Mouse (Mus musculus) layer of hippocampus, postnatal 14 days (tissue): ENCODE measurements around the gene Epha6. TPM values are rescaled to one million over a fixed set of nuclear protein-coding genes. Genes with fewer than 3 reads are reported as not detected.

Source experiments
- DNase-seq, 2 experiments: peaks; one replicate each; pipeline ENCODE4 v3.0.0; 2021 to 2022; ENCODE audit warnings: low spot score in 2 of 2, mixed read lengths in 1 of 2
- long read RNA-seq, 2 experiments: library from polyadenylated mRNA; stranded (forward); transcript quantifications; one replicate each; pipeline ENCODE4 v2.0.0; 2021
- total RNA-seq, 2 experiments: library from RNA; stranded (reverse); gene quantifications; 2 replicates each; pipeline ENCODE4 v1.2.3; 2021

Epha6 gene
- total RNA-seq, result 100 to 1,000 TPM; 197 to 205 TPM
- long read RNA-seq, experiment 1, partial matches to known transcripts, result 2 of 13 reads
- long read RNA-seq, experiment 1, other reads (novel, unspliced or antisense), result 11 of 13 reads
- long read RNA-seq, experiment 2, partial matches to known transcripts, result 1 of 14 reads
- long read RNA-seq, experiment 2, other reads (novel, unspliced or antisense), result 13 of 14 reads

GRCm38 (mm10) chr16:60605061-60605831, at the start of gene Epha6:
Epha6 (minus strand) TSS chr16:60605531.
- DNase-seq, result peak; percentile 45 to 57

GRCm38 (mm10) chr16:60651716-60652115, 46.4 kb upstream of the Epha6 start:
- peak; percentile 3 to 59 for DNase-seq

- no peak for DNase-seq
Measured at GRCm38 (mm10) chr16:60628091-60628490, 22.8 kb upstream of the Epha6 start.

GRCm38 (mm10) chr16:60605832-60606583, 677 bp upstream of the Epha6 start:
- DNase-seq, result peak; percentile 75 to 80

GRCm38 (mm10) chr16:60604613-60605012, 718 bp downstream of the Epha6 start:
- DNase-seq, result peak in 1 of 2 experiments; percentile 27

- DNase-seq, result no peak
Measured at GRCm38 (mm10) chr16:60585322-60585721, 20.0 kb downstream of the Epha6 start.

- no peak for DNase-seq
Measured at GRCm38 (mm10) chr16:60584695-60585094, 20.6 kb downstream of the Epha6 start.

- DNase-seq, result no peak
Measured at GRCm38 (mm10) chr16:60570546-60570945, 34.8 kb downstream of the Epha6 start.

GRCm38 (mm10) chr16:60544385-60544784, 60.9 kb downstream of the Epha6 start:
- peak in 1 of 2 experiments; percentile 22 for DNase-seq

- peak in 1 of 2 experiments; percentile 43 for DNase-seq
Measured at GRCm38 (mm10) chr16:60538233-60538632, 67.1 kb downstream of the Epha6 start.

- no peak for DNase-seq
Measured at GRCm38 (mm10) chr16:60509707-60510106, 95.6 kb downstream of the Epha6 start.

GRCm38 (mm10) chr16:60499567-60499966, 105.8 kb downstream of the Epha6 start:
- DNase-seq, result no peak

- DNase-seq, result peak; percentile 22 to 67
Measured at GRCm38 (mm10) chr16:60475776-60476175, 129.6 kb downstream of the Epha6 start.

GRCm38 (mm10) chr16:60468200-60468785, 137.0 kb downstream of the Epha6 start:
- DNase-seq, result no peak

- peak in 1 of 2 experiments; percentile 10 for DNase-seq
Measured at GRCm38 (mm10) chr16:60435283-60435682, 170.0 kb downstream of the Epha6 start.

- DNase-seq, result no peak
Measured at GRCm38 (mm10) chr16:60434241-60434640, 171.1 kb downstream of the Epha6 start.

GRCm38 (mm10) chr16:60395306-60395705, 210.0 kb downstream of the Epha6 start:
- peak in 1 of 2 experiments; percentile 73 for DNase-seq

- no peak for DNase-seq
Measured at GRCm38 (mm10) chr16:60392961-60393360, 212.4 kb downstream of the Epha6 start.

GRCm38 (mm10) chr16:60375147-60375546, 230.2 kb downstream of the Epha6 start:
- DNase-seq, result no peak

GRCm38 (mm10) chr16:60283963-60284362, 321.4 kb downstream of the Epha6 start:
- no peak for DNase-seq

- DNase-seq, result no peak
Measured at GRCm38 (mm10) chr16:60274109-60274508, 331.2 kb downstream of the Epha6 start.
